Mouse (Mus musculus) CH12F3 (cell line): ENCODE data around the gene Cux1.

Source experiments
- in situ Hi-C: fragments of 300-500 bp; cut with MboI; formaldehyde crosslinking; loops from 2 replicates; pipeline ENCODE4 v1.14.3; 2020; ENCODE audit warnings: low sequenced_read_pairs

Gene Cux1

GRCm38 (mm10) chr5:136394517-136395212 is 172.6 kb downstream of the Cux1 start:
- in situ Hi-C loops: no loop called here

DNA sequence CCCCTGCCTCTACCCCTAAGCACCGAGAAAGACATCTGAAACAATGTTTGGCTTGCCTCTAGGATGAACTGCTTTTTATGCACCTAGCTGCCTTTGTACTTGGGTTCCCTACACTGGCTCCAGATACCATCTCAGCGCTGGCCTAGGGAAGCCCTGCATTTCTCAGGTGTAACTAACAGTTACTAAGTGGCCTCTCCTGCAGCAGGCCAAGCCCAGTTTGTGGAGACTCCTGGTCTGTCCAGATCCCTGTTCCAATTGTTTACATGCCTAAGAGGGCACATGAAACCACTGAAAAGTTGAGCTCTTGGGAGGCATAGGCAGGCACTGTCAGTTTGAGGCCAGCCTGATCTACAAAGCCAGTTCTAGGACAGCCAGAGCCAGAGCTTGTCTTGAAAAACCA is 173.7 kb downstream of the Cux1 start:
- in situ Hi-C loops: no loop called here

- in situ Hi-C loops: no loop called here
Measured at GRCm38 (mm10) chr5:136386757-136387156, 180.5 kb downstream of the Cux1 start.

DNA sequence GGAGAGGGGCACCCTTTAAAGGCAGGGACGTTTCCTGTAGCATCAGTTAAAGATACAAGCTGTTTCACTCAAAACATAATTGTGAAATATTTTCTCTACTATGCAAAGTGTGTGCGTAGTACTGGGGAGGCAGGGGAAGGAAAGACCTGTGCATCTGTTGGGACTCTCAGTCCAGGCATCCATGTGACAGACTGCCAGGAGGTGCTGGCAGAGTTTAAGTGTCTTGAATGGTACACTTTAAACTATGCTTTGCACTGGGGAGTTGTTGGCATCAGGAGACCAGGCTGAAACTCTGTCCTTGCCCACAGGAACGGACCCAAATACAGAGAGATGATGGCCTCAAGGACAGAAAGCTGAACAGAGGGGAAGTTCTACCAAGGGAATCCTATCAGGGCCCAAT is 182.1 kb downstream of the Cux1 start:
- in situ Hi-C loops: no loop called here

DNA sequence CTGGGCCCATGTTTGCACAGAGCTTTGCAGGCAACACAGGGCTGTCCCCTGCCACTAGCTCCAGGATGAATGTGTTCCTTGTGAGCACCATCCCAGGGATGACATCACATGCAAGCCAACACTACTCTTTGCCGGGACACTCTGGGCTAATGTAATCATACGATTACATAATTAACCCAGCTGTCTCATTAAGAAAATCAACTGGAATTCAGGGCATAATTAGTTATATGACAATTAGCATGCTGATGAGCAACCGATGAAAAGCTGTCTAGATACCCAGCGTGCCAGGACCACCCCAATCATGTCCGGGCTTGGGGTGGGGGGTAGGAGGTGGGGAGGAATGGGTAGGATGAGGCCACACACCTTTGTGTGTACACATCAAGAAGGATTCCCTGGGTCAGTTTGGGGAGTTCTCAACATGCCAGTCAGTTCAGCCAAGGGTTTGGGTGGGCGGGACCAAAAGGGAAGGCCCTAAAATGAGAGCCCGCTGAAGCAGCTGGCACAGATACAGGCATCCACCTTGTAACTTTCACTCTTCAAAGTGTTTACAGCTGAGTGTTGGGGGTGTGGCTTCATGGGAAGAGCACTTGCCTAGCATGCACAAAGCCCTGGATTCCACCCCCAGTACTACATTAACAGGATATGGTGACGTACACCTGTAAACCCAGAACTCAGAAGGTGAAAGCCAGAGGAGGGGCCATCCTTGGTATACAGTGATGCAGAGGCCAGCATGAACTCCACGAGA is 184.9 kb downstream of the Cux1 start:
- in situ Hi-C loops: no loop called here

GRCm38 (mm10) chr5:136379405-136379804 is 187.9 kb downstream of the Cux1 start:
- in situ Hi-C loops: no loop called here

- in situ Hi-C loops: no loop called here
Measured at GRCm38 (mm10) chr5:136377101-136377500, 190.2 kb downstream of the Cux1 start.

GRCm38 (mm10) chr5:136375350-136375749 is 191.9 kb downstream of the Cux1 start:
- in situ Hi-C loops: no loop called here

GRCm38 (mm10) chr5:136372276-136372675 is 195.0 kb downstream of the Cux1 start:
- in situ Hi-C loops: no loop called here

DNA sequence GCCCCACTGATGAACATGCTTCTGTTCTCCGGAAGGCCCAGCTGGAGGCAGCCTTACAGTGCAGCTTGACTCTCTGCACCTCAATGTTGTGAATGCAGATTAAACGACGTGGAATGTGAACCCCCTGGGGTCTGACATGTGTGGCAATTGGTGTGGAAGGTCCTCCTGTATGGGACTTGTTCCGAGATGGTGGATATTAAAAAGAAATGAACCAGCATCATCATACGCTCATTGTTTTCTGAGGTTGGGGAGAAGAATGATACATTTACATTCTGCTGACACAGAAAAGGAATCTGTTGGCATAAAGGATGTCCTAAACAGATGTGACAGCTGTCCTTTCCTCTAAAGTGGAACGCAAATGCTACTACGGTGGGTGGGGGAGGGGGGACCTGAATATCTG is 203.9 kb downstream of the Cux1 start:
- in situ Hi-C loops: no loop called here

DNA sequence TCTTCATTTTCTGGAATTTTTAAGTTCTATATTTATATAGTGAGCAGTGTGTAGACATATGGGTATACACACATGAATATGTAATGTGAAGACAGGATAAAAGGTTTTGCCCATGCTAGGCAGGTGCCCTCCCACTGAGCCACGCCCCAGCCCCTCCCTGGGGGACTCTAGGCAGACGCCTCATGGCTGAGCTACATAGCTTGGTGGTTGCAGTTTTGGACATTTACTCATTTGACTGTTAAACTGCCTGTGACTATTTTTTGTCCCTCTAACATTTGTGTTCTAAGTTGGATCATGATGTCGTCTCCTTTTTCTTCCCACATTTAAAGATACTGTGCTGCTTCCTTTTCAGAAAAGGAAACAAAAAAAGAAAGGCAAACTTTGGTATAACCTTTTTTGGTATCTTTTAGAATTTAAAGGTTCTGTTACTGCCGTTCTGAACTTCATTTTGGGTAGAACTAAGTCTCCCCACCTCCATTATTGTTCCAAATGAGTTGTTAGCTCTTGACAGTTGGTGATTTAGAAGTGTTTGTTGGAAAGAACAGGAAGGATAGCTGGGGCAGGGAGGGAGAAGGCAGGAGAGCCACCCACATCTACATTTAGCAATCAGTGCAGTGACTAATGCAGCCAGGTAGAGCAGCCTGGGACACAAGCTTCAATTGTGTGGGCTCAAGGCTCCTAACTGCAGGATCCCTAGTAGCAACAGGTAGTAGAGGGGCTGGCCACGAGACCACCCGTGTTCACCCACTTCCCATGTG is 204.6 kb downstream of the Cux1 start:
- in situ Hi-C loops: no loop called here

DNA sequence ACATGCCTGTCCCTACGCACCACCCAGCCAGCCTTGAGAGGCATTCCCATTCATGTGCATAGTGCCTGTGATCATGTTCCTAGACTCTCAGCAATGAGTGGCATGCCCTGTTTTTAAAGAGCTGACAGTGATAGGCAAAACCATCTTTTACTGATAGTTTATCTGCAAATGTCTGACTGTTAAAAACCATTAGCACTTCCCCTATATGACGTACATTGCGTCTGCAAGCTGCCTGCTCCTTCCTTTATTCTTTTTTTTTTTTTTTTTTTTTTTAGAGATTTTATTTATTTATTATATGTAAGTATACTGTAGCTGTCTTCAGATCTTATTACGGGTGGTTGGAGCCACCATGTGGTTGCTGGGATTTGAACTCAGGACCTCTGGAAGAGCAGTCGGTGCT is 205.3 kb downstream of the Cux1 start:
- in situ Hi-C loops: no loop called here

- in situ Hi-C loops: no loop called here
Measured at GRCm38 (mm10) chr5:136357227-136357626, 210.1 kb downstream of the Cux1 start.

- in situ Hi-C loops: no loop called here
Measured at GRCm38 (mm10) chr5:136355583-136356126, 211.6 kb downstream of the Cux1 start.

DNA sequence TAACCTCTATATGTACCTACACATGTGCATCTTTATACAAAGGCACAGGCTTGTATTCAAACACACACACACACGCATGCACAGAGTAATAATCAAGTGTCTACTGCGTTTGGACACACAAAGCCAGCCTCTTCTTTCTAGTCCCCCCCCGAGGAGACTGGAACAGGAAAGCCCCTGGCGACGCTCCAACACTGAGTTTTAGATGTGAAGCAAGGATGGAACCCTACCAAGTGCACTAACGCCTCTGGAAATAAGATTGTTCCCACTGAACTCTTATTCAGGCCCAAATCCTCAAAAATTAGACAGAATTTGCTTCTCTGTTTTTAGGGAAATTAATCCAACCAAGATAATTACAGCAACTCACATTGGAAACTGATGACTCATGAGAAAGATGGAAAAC is 212.6 kb downstream of the Cux1 start:
- in situ Hi-C loops: no loop called here

DNA sequence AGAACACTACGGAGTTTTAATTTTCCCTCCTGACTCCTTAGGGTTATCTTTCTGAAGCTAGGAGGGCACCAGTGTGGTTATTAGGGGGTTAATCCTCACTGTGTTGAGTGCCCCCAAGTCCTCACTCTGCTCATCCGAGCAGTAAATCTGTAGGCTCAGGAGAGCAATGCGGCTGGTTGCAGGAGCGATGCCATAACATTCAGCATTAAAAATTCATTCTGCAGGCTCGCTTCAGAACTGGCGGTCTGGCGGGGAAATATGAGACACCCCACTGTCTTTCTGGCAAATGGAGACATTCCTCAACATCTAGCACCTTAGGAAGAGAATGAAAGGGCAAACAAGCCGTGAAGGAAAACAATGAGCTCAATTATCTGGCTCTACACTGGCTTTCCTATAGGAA is 214.2 kb downstream of the Cux1 start:
- in situ Hi-C loops: no loop called here

GRCm38 (mm10) chr5:136343156-136343890 is 224.0 kb downstream of the Cux1 start:
- in situ Hi-C loops: no loop called here

DNA sequence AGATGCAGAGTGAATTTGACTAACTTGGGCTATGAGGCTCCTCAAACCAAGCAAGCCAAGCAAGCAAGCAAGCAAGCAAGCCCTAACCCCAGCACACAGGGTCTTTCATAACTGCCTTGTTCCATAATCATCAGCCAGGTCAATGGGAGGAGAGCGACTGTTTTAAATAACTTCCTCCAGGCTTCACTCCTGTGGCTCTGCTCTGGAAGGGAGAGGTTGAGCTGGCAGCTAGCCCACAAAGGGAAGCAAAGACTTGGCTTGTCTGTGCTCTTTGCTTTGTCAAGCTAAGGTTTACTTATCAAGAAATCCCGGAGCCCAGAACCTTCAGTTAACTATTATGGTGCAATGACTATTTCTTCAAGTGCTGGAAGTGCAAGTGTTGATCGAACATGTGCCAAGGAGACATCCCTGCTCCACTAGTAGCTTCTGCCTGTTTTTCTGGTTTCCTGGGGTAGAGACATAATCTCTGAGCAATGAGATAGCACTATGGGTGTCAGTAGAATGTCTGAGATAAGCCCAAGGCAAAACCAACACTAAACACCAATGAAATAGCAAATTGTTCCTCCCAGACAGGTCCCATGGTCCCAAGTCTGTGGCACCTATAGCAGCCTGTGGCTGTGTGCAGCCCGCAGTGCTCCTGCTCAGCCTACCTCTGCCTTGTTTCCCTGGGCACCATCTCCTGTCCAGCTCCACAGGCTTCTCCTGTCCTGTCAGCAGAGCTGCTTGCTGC is 230.3 kb downstream of the Cux1 start:
- in situ Hi-C loops: no loop called here

- in situ Hi-C loops: no loop called here
Measured at GRCm38 (mm10) chr5:136335681-136336080, 231.6 kb downstream of the Cux1 start.

- in situ Hi-C loops: no loop called here
Measured at GRCm38 (mm10) chr5:136334780-136335179, 232.5 kb downstream of the Cux1 start.
